Mouse (Mus musculus): ENCODE measurements around the gene Fancl. TPM values are rescaled to one million over a fixed set of nuclear protein-coding genes. Genes with fewer than 3 reads are reported as not detected.
"Not testable (repeated sequence)": the region's sequence is repeated elsewhere in the genome, so short reads cannot be mapped to it uniquely, and the experiment has no call there.

Gene Fancl
- 1 to 10 TPM; 8.5 to 9.1 TPM for total RNA-seq (2021)
- long read RNA-seq, experiment 1, partial matches to known transcripts, result 0 of 2 reads
- long read RNA-seq, experiment 1, other reads (novel, unspliced or antisense), result 0 of 2 reads
- long read RNA-seq, experiment 2, result 0 reads

GRCm38 (mm10) chr11:26385971-26386370 lies at the start of gene Fancl:
TSS of gene Fancl (plus strand) at chr11:26386135.
- intact Hi-C loops (cut with DNase I), result loop anchor here (5.0 kb wide), 1 partner anchor 206 kb away; the partner anchor contains the start of genes Gm6899 and Vrk2
- DNase-seq, result no peak

GRCm38 (mm10) chr11:26336848-26337247 lies 49.1 kb upstream of the Fancl start:
- intact Hi-C loops (cut with DNase I), result no loop called here
- DNase-seq, result no peak

GRCm38 (mm10) chr11:26370176-26370575 lies 15.8 kb upstream of the Fancl start:
- DNase-seq; intact Hi-C loops (cut with DNase I): not testable (repeated sequence)

- intact Hi-C loops (cut with DNase I); DNase-seq: not testable (repeated sequence)
These were observed 14.0 kb upstream of the Fancl start for GRCm38 (mm10) chr11:26371980-26372379.

GRCm38 (mm10) chr11:26374132-26374531 lies 11.8 kb upstream of the Fancl start:
- DNase-seq, result no peak
- intact Hi-C loops (cut with DNase I), result no loop called here

GRCm38 (mm10) chr11:26378074-26378473 lies 7.9 kb upstream of the Fancl start:
- intact Hi-C loops (cut with DNase I), result no loop called here
- DNase-seq, result no peak

GRCm38 (mm10) chr11:26381499-26381898 lies 4.4 kb upstream of the Fancl start:
- no peak for DNase-seq
- intact Hi-C loops (cut with DNase I), result no loop called here

GRCm38 (mm10) chr11:26386678-26387077 lies 743 bp downstream of the Fancl start:
- intact Hi-C loops (cut with DNase I), result loop anchor here (5.0 kb wide), 1 partner anchor 206 kb away; the partner anchor contains the start of genes Gm6899 and Vrk2
- DNase-seq, result no peak

GRCm38 (mm10) chr11:26387087-26387611 lies 1.2 kb downstream of the Fancl start:
- intact Hi-C loops (cut with DNase I), result loop anchor here (5.0 kb wide), 1 partner anchor 205 kb away; the partner anchor contains the start of genes Gm6899 and Vrk2
- peak; percentile 93 to 95 for DNase-seq

GRCm38 (mm10) chr11:26395561-26395960 lies 9.6 kb downstream of the Fancl start:
- DNase-seq, result no peak
- intact Hi-C loops (cut with DNase I), result no loop called here

GRCm38 (mm10) chr11:26412972-26413371 lies 27.0 kb downstream of the Fancl start:
- intact Hi-C loops (cut with DNase I), result no loop called here
- no peak for DNase-seq

- intact Hi-C loops (cut with DNase I), result no loop called here
- DNase-seq, result no peak
These were observed 35.5 kb downstream of the Fancl start for GRCm38 (mm10) chr11:26421472-26421871.

- intact Hi-C loops (cut with DNase I), result no loop called here
- DNase-seq, result no peak
These were observed 48.3 kb downstream of the Fancl start for GRCm38 (mm10) chr11:26434229-26434628.

GRCm38 (mm10) chr11:26437818-26438217 lies 51.9 kb downstream of the Fancl start:
- no peak for DNase-seq
- intact Hi-C loops (cut with DNase I), result no loop called here

- DNase-seq, result no peak
- intact Hi-C loops (cut with DNase I), result no loop called here
These were observed 55.2 kb downstream of the Fancl start for GRCm38 (mm10) chr11:26441121-26441520.

GRCm38 (mm10) chr11:26444374-26444773 lies 58.4 kb downstream of the Fancl start:
- intact Hi-C loops (cut with DNase I), result no loop called here
- no peak for DNase-seq

- intact Hi-C loops (cut with DNase I), result no loop called here
- DNase-seq, result no peak
These were observed 63.9 kb downstream of the Fancl start for GRCm38 (mm10) chr11:26449789-26450188.

- no peak for DNase-seq
- intact Hi-C loops (cut with DNase I), result no loop called here
These were observed 64.7 kb downstream of the Fancl start for GRCm38 (mm10) chr11:26450636-26451035.

- intact Hi-C loops (cut with DNase I), result no loop called here
These were observed 65.3 kb downstream of the Fancl start for GRCm38 (mm10) chr11:26451228-26451627.

GRCm38 (mm10) chr11:26452693-26453092 lies 66.8 kb downstream of the Fancl start:
- intact Hi-C loops (cut with DNase I), result no loop called here
- DNase-seq, result no peak

More at GRCm38 (mm10) chr11:26451228-26451627, 65.3 kb downstream of the Fancl start:
- no peak for DNase-seq

- intact Hi-C loops (cut with DNase I), result no loop called here
- no peak for DNase-seq
These were observed 68.1 kb downstream of the Fancl start for GRCm38 (mm10) chr11:26454081-26454480.

- no peak for DNase-seq
- intact Hi-C loops (cut with DNase I), result no loop called here
These were observed 91.3 kb downstream of the Fancl start for GRCm38 (mm10) chr11:26477037-26477739.
